Mouse (Mus musculus) retina, postnatal 1 day (tissue): ENCODE data around the gene Taar2.

ENCODE experiments used
- DNase-seq: peaks from one replicate; pipeline ENCODE4 v3.0.0-alpha.2; 2012

Taar2 gene

DNA sequence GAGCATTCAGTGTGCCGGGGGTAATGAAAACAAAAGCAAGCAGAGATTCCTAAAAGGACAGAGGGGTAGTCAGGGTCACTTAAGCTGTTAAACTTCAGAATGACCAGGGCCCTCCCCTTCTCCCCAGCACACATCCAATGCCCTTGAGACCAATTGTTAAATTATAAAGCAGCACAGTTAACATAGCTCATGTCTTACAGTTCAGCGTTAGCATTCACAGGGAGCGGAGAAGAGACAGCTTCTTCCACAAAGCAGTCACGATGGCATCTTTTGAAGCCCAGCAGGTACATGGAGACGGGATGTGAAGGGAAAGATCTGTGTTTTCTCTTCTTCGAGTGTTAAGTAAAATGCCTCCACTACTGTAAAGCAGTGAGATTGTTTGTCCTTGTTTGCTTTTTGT lies at the start of gene Taar2:
TSS of gene Taar2 (plus strand) at position 261 of the 400 bp plus-strand sequence.
- DNase-seq: no peak

DNA sequence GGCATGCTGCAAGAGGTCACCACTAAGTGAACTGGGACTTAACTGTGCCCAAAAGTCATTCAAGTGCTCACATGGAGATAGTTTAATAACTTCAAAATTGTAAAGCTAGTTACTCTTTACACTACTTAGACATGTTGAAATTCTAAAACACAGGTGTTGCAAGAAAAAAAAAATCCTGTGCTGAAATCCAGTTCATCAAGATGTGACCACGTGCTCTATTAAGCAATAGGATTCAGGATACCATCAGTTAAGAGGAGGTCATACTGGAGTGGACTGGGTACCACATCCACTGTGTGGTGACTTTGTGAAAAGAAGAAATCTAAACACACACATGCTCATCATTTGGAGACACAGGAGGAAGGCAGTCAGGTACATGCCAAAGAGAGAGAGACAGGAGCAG lies 45.4 kb upstream of the Taar2 start:
- DNase-seq: no peak

DNA sequence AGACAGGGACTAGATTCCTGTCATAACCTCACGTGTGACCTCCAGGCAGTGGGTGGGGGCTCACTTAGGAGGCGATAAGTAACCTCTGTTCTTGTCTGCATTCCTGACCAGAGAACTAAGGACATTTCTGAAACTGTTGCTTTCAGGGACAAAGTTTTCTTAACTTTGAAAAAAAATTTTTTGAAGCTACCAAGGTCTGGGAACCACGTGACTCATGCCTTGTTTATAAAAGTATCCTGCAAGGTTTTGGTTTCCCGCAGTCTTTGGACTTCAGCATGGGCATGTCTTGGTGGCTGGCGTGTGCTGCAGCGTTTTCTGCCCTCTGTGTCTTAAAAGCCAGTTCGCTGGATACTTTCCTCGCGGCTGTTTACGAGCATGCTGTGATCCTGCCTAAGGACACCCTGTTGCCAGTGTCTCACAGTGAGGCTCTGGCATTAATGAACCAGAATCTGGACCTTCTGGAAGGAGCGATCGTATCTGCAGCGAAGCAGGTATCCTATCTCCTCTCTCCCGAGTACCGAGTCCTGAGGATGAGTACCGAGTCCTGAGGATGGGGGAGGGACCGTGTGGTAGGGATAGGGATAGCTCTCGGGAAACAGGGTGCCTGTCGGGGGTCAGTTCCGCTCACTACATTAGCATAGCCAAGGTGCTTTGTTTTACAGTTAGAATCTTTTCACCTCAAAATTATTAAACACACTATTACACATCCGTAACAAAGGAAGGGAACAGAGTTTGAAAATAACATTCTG lies 43.6 kb upstream of the Taar2 start, which contains the start of gene Vnn1:
TSS of gene Vnn1 (plus strand) at position 88 of the 749 bp plus-strand sequence.
- DNase-seq: no peak

DNA sequence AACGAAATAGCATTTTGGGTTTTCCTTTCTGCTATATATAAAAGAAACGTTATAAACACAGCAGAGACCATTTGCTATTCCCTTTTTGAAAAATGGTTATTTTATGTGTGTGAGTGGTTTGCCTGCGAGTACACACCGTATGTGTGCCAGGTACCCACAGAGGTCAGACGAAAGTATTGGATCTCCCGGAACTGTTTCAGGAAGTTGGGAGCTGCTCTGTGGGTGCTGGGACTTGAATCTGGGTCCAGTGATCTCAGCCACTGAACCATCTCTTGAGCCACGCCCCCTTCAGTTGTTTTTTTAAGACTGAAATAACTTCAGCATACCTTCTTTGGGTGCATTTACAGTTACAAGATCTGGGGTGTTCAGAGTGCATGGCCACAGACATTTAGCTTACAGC lies 43.0 kb upstream of the Taar2 start:
- DNase-seq: no peak

DNA sequence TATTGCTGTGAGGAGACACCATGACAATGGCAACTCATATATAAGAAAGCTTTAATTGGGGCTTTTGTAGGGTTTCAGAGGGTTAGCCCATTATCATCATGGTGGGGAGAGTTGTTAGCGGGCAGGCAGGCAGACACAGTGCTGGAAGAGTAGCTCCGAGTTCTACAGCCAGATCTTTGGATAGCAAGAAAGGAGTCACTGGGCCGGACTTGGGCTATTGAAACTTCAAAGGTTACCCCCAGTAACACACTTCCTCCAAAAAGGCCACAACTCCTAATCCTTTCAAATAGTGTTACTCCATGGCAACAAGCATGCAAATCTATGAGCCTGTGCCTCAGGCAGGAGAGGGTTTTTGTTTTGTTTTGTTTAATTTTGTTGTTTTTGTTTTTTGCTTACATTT lies 37.3 kb upstream of the Taar2 start:
- no peak for DNase-seq

DNA sequence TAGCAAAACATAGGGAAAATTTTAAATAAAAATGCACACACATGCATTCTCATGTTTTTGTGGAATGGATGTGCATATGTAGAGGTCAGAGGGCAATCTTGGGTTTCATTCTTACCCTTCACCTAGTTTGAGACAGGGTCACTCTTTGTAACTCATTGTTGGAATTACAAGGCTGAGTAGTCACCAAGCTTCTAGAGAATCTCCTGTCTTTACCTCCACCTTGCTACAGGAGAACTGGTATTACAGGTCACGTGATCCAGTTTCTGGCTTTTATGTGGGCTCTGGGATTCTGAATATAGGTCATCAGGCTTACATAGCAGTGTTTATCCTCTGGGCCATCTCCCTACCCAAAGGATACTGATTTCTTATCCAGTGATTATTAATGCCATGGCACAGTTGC lies 32.7 kb upstream of the Taar2 start:
- DNase-seq: no peak

DNA sequence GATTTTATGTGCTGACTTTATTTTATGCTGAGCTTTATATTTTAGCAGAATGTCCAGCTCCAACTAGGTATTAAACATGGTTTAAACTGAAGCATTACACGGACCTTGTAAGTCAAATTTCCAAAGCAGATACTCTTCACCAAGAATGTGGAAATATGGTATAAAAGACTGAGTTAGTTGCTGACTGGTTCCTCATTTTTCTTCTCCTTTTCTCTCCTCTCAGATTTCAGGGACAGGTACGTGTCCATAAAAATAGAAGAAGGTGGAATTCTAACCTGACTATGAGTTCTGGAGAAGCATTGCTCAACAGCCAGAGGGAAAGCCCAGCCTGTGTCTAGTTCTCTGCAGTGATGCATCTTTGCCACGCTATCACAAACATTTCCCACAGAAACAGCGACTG lies 18.3 kb upstream of the Taar2 start, which contains the start of gene Taar1:
TSS of gene Taar1 (plus strand) at position 301 of the 400 bp plus-strand sequence.
- DNase-seq: no peak

DNA sequence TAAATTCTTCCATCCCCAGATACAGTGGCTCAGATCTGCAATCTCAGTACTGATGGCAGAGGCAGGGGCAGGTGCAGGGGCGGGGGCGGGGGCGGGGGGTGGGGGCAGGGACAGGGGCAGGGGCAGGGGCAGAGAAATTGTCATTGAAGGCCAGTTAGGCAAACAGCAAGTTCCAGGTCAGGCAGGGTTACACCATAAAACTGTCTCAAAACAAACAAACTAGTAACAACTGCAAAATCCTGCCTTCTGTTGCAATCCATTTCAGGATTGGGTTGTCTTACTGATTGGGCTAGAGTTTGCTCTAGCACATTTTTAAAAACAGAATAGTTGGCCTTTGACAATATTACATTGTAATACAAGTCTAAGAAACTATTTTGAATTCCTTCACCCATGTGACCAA lies 15.9 kb upstream of the Taar2 start:
- no peak for DNase-seq

DNA sequence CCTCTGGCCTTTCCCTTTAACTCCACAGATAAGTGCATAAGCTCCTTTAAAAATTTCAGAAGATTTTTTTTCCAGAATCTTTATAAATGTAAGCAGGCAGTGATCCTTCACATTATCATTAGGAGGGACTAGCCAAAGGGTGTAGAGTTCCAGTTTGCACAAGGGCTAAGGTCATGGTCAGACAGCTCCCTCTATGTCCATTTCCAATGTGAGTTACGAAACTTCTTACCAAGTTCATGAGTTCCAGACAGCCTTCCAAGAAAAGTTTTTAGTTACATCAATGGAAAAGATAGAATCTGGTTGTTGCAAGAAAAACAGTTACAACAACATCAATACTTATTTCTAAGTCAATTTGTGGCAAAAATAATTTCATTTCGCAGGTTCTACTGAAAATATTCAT lies 14.4 kb upstream of the Taar2 start:
- DNase-seq: no peak

DNA sequence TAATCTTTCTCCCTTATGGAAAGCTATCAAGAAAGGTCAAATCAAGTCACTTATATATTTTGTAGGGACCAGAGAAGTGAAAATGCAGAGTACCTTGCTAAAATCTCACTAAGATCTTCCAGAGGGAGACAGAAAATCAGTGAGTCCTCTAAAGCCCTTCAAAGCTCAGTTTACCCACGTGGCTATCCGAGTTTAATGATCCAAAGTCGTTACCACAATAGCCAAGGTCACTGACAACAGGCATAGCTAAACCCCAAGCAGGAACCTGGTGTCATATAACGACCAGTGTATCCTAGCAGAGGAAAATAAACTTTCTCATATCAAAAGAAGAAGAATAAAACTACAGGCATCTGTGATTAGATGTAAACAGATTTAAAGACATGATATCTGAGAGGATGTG lies 759 bp upstream of the Taar2 start:
- DNase-seq: no peak

DNA sequence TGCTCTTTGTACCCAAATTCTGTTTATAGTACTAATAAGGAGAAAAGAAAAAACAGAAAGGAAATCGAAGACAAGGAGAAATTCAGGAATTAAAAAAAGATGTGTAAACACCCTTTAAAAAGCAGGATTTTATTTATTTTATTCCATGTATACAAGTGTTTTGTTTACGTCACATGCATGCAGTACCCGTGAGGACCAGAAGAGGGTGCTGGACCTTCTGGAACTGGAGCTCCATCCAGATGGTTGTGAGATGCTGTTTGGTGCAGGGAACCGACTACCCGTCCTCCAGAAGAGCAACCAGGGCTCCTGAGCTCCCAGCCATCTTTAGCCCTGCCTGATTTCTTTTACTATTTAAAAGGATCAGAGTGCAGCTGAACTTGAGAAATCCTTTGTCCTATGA lies 4.1 kb downstream of the Taar2 start:
- DNase-seq: peak; percentile 15

DNA sequence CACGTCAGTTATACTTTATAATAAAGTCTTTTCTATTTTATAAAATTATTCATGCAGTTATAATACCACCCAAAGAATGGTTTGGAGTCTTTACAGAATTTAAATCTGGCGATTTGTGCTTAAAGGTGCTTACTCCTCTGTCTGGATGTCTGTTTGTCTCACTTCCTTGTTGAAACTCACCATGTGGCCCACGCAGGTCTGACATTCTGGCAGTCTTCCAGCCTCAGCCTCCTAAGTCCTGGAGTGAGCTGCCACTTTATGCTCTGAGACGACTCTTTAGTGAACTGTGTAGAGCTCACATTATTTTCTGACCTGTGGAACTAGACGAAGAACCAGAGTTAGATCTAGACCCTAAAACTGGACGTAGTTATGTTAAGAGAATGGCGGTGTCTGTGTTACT lies 9.7 kb downstream of the Taar2 start:
- no peak for DNase-seq

DNA sequence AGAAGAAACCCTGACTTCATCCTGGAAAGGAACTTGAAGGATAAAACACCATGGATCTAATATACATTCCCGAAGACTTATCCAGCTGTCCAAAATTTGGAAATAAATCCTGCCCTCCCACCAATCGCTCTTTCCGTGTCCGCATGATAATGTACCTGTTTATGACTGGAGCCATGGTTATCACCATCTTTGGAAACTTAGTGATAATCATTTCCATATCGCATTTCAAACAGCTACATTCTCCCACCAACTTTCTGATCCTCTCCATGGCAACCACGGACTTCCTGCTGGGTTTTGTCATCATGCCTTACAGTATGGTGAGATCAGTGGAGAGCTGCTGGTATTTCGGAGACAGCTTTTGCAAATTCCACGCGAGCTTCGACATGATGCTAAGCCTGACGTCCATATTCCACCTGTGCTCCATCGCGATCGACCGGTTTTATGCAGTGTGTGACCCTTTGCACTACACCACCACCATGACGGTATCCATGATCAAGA lies 11.2 kb downstream of the Taar2 start, which contains the start of gene Taar3:
TSS of gene Taar3 (plus strand) at position 51 of the 498 bp plus-strand sequence.
- DNase-seq: no peak

DNA sequence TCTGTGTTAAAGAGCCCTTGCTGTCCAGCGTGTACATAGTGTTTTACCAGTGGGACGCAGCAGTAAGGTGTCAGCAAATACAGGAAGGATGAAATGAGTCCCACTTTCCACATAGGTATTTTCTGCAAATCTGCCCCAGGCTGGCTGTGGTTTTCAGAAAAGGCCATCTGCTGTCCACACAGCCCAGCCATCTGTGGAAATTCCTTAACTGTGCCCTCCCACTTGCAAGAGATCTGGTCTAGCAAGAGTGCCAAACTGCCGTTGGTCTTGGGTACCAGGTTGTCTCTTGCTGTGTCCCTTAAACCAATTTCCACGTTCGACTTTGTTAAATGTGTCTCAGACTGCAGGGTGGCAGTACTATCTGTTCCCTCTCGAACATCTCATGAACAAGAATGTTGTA lies 13.3 kb downstream of the Taar2 start:
- DNase-seq: no peak

DNA sequence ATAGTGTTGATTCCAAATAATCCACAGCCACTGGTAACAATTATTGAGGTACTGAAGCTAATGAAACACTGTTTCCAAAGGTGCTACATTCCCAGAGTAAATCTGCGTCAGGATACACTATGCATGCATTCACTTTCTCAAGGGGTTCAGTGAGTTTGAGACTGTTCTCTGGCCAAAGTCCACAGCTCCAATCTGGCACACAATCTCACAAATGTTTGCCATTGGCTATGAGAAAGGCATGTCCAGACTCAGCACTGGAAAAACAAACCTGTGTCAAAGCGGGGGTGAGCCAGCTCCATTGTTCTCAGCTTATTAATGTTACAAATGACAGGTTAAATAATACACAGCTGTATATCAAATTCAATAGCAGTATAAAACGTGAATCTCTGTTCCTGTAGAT lies 20.7 kb downstream of the Taar2 start:
- DNase-seq: no peak

DNA sequence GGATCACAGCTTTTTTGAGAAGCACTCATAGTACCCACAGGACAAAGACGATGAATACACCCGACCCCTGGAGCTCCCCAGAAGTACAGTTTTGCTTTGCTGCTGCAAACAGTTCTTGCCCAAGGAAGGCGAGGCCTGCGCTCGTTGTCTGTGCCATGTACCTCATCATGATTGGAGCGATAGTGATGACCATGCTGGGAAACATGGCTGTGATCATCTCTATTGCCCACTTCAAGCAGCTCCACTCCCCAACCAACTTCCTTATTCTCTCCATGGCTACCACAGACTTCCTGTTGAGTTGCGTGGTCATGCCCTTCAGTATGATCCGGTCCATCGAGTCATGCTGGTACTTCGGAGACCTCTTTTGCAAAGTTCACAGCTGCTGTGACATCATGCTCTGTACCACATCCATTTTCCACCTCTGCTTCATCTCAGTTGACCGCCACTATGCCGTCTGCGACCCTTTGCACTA lies 22.1 kb downstream of the Taar2 start, which contains the start of gene Taar4:
TSS of gene Taar4 (plus strand) at position 51 of the 472 bp plus-strand sequence.
- no peak for DNase-seq

DNA sequence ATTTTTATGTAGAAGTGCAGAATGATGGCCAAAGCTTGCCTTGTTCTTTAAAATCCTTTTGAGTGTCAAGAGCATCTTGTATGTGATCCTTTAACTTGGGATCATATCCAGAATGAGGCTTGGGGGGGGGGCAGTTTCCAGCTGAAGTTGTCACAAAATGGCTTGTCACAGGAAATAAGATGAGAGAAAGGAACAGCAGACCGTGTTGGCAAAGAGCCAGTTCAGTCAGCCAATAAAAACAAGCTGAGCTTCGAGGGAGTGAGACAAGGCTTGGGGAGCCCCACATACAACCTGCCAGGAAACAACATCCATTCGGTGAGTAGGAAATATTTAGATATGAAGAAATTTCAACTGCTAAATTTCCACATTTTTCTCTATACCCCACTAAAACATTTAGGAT lies 25.1 kb downstream of the Taar2 start:
- peak; percentile 24 for DNase-seq

DNA sequence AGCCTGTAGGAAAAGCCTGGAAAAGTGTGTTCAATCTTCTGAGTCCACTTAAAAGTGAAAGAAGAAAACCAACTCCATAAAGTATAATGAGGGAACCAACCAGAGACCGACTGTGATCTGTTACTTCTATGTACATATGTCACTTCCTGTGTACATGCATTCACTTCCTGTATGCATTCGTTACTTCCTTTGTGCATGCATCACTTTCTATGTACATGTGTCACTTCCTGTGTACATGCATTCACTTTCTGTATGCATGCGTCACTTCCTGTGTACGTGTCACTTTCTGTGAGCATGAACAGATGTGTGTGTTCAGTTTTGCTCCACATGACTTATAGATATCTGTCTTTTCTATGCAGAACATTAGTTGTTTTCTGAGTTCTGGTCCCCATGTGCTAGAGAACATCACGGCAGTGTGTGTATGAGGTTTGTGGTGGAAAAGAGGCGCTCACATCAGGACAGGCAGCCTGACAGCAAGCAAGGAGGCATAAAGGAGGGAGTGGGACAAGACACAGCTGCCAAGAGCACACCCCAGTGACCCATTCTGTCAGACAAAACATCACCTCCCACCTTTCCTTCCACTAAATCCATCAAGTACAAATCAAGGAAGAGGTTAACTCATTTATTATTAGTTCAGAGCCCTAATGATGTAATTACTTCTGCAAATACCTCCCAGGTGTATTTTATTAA lies 26.7 kb downstream of the Taar2 start:
- no peak for DNase-seq

DNA sequence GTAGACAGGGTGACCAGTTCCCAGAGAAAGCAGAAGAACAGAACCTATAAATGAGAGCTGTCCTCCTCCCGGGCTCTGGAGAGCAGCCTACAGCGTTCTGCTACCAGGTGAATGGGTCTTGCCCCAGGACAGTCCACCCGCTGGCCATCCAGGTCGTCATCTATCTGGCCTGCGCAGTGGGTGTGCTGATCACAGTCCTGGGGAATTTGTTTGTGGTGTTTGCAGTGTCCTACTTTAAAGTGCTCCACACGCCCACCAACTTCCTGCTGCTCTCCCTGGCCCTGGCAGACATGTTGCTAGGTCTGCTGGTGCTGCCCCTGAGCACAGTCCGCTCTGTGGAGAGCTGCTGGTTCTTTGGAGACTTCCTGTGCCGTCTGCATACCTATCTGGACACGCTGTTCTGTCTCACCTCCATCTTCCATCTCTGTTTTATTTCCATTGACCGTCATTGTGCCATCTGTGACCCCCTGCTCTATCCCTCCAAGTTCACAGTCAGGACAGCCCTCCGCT lies 32.3 kb downstream of the Taar2 start, which contains the start of gene Taar5:
TSS of gene Taar5 (plus strand) at position 51 of the 510 bp plus-strand sequence.
- DNase-seq: no peak

DNA sequence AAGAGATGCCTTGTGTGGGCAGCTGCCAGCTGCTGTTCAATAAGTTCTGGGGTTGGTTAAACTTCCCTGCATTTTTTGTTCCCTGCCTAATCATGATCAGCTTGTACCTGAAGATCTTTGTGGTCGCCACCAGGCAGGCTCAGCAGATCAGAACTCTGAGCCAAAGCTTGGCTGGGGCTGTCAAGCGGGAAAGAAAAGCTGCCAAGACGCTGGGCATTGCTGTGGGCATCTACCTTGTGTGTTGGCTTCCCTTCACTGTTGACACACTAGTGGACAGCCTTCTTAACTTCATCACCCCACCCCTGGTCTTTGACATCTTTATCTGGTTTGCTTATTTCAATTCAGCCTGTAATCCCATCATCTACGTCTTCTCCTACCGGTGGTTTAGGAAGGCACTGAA lies 32.9 kb downstream of the Taar2 start:
- no peak for DNase-seq

DNA sequence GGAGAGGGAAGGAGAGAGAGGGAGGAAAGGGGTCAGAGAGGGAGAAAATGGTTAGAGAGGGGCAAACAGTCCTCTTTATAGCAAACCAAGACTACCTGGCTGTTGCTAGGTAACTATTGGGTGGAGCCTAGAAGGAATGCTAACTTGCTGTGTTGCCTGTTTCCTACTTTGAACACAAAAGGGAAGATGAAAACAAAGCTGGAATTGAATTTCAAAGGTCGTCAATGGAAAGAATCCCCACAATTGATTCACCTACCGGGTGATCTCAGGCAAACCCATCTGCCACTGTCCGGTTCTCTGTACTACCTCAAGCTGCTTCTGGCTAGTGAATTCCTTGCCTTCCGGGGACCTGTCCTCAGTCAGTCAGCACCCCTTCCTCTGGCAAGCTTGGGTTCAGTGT lies 39.6 kb downstream of the Taar2 start:
- no peak for DNase-seq

DNA sequence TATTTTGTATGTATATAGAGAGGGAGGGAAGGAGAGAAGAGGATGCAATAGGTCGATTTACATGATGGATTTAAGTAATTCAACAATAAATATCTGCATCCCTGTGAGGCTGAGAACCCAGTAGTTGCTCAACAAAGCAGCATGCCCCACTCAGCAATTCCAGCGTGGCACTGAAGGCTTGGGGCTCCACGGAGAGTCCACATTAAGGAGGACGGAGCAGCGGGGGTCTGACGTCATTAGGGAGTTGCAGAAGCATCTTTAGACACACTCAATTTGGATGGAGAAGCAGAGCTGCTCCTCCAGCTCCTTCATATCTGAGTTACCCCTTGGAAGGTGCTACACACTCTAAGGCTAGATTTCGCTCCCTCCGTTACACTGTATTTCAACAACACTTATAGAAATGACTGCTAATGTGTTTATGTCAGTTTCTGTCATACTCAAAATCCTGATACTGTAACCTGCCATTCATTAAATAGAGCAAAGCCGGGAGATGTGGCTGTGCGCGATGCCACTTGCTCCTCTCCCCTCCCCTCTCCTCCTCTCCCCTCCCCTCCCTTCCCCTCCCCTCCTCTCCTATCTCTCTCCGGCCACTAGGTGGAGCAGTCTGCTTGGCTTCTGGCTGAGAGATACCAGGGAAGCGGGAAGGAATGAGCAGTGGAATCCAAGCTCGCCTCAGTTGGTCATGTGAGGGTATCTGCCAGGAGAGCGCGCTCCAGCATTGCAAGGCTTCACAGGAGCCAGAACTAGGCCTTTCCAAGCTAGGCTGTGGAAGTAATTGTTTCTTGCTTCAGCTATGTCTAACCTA lies 40.7 kb downstream of the Taar2 start:
- peak; percentile 91 for DNase-seq

DNA sequence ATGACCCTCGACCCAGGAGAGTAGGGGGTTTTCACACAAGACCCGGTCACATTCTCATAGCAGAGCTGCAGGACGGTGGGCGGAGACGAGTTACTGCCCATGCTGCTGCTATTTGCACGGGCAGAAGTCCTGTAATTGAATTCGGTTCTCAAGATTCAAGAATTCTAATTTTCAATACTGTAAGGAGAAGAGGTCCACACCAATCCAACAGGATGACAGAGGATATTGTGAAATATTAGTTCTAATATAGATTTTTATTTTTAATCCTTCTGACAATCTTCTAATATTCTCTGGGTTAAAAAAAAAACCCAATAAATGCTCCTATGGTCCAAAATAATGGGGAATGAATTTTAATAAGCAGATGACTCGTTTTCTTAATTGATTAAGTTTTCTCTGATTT lies 47.2 kb downstream of the Taar2 start, which contains the start of gene Taar6:
TSS of gene Taar6 (minus strand) at position 101 of the 400 bp plus-strand sequence.
- DNase-seq: no peak
